Mouse (Mus musculus) spleen, adult 2 months (tissue): Measurements from ENCODE around the gene Krtap13-1. TPM values are rescaled to one million over a fixed set of nuclear protein-coding genes. Genes with fewer than 3 reads are reported as not detected.

Experiments
- DNase-seq, 2 experiments: peaks; one replicate each; pipeline versions ENCODE4 v3.0.0 to v3.0.0-alpha.2; 2012 to 2021; ENCODE audit warnings: low spot score in 2 of 2, low read depth in 1 of 2
- H3K27ac ChIP-seq: fragments of 200-500 bp; 2 replicates; pipeline ENCODE4 v1.5.1; 2012; ENCODE audit warnings: low read length, inconsistent platforms; ENCODE audit not compliant: insufficient read depth
- H3K27me3 ChIP-seq: fragments of 200-500 bp; 2 replicates; pipeline ENCODE4 v1.6.1; 2012; ENCODE audit warnings: mild to moderate bottlenecking, moderate library complexity, low read length, inconsistent platforms; ENCODE audit not compliant: control insufficient read depth, insufficient read depth
- H3K36me3 ChIP-seq: fragments of 200-500 bp; 2 replicates; pipeline ENCODE4 v1.6.1; 2012; ENCODE audit warnings: mild to moderate bottlenecking, low read length, inconsistent platforms; ENCODE audit not compliant: control insufficient read depth, insufficient read depth
- H3K4me1 ChIP-seq: fragments of 200-500 bp; 2 replicates; pipeline ENCODE4 v1.6.1; 2011; ENCODE audit warnings: inconsistent platforms; ENCODE audit not compliant: control insufficient read depth, insufficient read depth, insufficient read length
- H3K4me3 ChIP-seq: fragments of 200-500 bp; 2 replicates; pipeline ENCODE4 v1.5.1; 2011; ENCODE audit warnings: mild to moderate bottlenecking, inconsistent platforms; ENCODE audit not compliant: insufficient read depth, insufficient read length; ENCODE audit errors: extremely low read depth
- CTCF ChIP-seq: fragments of 200-500 bp; IDR thresholded peaks from 2 replicates; pipeline ENCODE4 v1.5.1; 2011; ENCODE audit warnings: mild to moderate bottlenecking, inconsistent platforms; ENCODE audit not compliant: insufficient read depth, insufficient read length, insufficient replicate concordance; ENCODE audit errors: extremely low read depth
- POLR2A ChIP-seq: fragments of 200-500 bp; IDR thresholded peaks from 2 replicates; pipeline ENCODE4 v1.6.1; 2011; ENCODE audit warnings: low read depth, low read length, inconsistent platforms
- WGBS: fragments of 180-500 bp; shearing (Covaris S2); methylation state at CpG from one replicate; pipeline ENCODE4 v1.1.7; 2018; 5-methylcytosine and 5-hydroxymethylcytosine counted together
- polyA plus RNA-seq: library from polyadenylated mRNA; depleted of rRNA; stranded (reverse); fragments of >200 nt; gene quantifications from 2 replicates; pipeline ENCODE4 v1.2.3, GENCODE M21; 2012; rRNA removed

Krtap13-1 gene
- polyA plus RNA-seq: not detected in 2 replicates

DNA sequence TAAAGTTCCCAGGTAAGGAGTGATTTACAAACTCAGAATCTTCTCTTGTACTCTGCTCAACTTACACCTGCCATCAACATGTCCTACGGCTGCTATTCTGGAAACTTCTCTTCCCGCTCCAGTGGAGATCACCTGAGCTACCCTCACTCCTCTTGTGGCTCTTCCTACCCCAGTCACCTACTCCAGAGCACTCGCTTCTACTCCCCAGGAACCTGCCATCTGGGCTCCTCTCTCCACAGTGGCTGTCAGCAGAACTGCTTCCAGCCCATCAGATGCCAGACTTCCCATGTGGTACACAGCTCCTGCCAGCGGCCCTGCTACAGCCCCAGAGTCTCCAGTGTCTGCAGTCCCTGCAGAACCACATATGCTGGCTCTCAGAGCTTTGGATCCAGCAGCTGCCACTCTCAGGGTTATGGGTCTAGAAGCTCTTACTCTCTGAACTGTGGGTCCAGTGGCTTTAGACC, at the start of gene Krtap13-1:
TSS of gene Krtap13-1 (plus strand) at position 51 of the 464 bp plus-strand sequence.
- H3K4me3 ChIP-seq: no peak within 1 kb of the TSS
- no peak within 1 kb of the TSS for H3K27ac ChIP-seq
- TF ChIP-seq CTCF (no peak), POLR2A (no peak)
- DNase-seq: no peak
- 78% methylated on average over 4 of the region's 4 CpGs for WGBS
- no peaks in the 10 kb centered on the region for H3K27me3 ChIP-seq
- no peaks in the 10 kb centered on the region for H3K4me1 ChIP-seq
- H3K36me3 ChIP-seq: no peaks in the 10 kb centered on the region

DNA sequence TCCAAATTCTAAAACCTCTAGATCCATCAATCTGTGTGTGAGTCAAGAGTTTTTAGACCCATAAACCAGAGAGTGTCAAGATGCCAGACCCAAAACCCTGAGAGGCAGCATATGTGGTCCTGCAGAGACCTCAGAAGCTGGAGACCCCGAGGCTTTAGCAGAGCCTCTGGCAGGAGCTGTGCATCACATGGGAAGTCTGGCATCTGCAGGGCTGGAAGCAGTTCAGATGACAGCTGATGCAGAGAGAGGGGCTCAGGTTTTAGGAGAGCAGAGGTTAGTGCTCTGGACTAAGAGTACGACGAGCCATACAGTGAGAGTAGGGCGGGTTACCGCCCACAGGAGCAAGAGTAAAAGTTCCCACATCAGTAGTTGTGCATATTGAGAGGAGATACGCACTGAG, 49.6 kb upstream of the Krtap13-1 start:
- H3K27me3 ChIP-seq: no peaks in the 10 kb centered on the region
- no peaks in the 10 kb centered on the region for H3K4me1 ChIP-seq
- TF ChIP-seq CTCF (no peak), POLR2A (no peak)
- H3K36me3 ChIP-seq: no peaks in the 10 kb centered on the region
- no peak overlapping the region for H3K4me3 ChIP-seq
- no peak for DNase-seq
- WGBS: 83% methylated on average over 6 of the region's 6 CpGs
- no peak overlapping the region for H3K27ac ChIP-seq

DNA sequence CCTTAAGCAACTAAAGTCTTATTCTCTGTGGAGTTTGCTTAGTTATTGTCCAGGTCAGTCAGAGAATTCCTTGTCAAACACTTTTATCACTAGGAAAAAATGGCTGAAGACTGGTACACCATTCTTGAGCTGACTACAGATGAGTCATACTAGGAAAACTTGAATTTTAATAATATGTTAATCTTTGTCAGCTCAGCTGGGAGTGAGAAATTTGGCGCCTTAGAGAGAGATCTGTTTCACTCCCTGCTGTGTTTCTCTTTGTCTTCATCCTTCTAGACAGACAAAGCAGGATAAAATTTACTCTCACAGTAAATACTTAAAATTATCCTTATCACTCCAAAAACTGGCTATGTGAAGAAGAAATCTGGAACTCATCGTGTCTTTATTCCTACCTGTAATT, 47.4 kb upstream of the Krtap13-1 start:
- Histone ChIP-seq H3K27ac (no peak overlapping the region), H3K4me1 (no peaks in the 10 kb centered on the region), H3K4me3 (no peak overlapping the region), H3K27me3 (no peaks in the 10 kb centered on the region), H3K36me3 (no peaks in the 10 kb centered on the region)
- no peak for TF ChIP-seq CTCF
- TF ChIP-seq POLR2A: no peak
- 73% methylated on average over 2 of the region's 2 CpGs for WGBS
- DNase-seq: no peak

DNA sequence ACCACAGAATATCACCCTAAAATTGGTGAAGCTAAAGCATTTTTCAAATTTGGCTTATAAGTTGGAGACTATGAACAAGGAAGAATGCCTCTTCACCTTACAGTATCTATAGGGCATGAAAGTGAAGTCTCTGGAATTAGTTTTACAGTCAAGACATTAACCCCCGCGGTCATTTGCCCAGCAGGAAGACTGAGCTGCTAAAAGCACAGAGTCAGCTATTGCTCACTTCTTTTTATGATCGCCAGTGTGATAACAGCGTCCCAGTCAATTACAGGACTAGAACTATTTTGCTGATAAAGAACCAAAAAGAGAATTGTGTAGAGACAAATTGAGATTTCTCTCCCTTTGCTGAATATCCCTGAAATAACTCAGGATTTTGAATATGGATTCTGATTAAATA, 32.4 kb upstream of the Krtap13-1 start:
- H3K4me3 ChIP-seq: no peak overlapping the region
- H3K27ac ChIP-seq: no peak overlapping the region
- no peaks in the 10 kb centered on the region; the same call in 1 of the 2 replicates for H3K4me1 ChIP-seq
- DNase-seq: no peak
- WGBS: 78% methylated on average over 4 of the region's 4 CpGs
- no peaks in the 10 kb centered on the region for H3K36me3 ChIP-seq
- no peak for TF ChIP-seq CTCF
- no peak for TF ChIP-seq POLR2A
- no peaks in the 10 kb centered on the region for H3K27me3 ChIP-seq

DNA sequence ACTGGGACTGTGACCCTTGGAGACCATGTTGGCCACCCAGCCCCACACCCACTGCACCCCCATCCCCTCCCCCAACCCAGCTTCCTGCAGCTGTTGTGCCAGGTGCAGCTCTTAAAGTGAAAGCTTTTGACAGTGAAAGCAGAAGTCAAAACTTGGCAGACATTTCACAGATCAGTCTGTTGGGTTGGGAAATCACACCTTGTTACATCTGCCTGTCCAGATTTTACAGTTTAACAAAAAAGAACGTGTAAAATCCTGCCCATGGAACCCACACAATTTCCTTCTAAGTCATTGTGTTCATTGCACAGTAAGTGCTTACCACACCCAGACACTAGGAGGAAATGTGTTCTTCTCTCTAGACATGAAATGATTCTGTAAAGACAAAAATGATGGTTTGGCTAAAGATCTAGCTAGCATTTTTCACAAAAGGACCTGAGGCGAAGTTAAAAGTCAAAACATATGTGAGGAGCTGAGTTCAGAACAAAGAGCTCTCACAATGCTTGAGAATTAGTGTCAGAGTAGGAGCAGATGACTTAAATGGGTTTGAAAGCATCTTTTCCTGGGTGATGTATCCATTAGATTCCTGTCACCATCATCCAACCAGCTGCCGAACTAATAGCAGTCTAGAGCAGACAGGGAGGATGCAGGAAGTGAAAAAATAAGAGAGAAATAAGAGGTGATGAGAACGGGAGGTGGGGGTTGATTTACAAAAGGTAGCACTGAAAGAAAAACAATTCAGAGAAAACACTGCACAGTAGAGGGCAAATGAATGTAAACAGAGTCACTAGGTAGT, 27.4 kb upstream of the Krtap13-1 start:
- no peaks in the 10 kb centered on the region for H3K27me3 ChIP-seq
- TF ChIP-seq POLR2A (no peak), CTCF (no peak)
- H3K4me1 ChIP-seq: peaks cover 6% of the 10 kb centered on the region
- H3K27ac ChIP-seq: peak overlapping the region; percentile 57; the same call in 1 of the 2 replicates
- no peak overlapping the region for H3K4me3 ChIP-seq
- 29% methylated on average over 4 of the region's 4 CpGs for WGBS
- H3K36me3 ChIP-seq: no peaks in the 10 kb centered on the region
- peak; percentile 14 to 56 for DNase-seq

DNA sequence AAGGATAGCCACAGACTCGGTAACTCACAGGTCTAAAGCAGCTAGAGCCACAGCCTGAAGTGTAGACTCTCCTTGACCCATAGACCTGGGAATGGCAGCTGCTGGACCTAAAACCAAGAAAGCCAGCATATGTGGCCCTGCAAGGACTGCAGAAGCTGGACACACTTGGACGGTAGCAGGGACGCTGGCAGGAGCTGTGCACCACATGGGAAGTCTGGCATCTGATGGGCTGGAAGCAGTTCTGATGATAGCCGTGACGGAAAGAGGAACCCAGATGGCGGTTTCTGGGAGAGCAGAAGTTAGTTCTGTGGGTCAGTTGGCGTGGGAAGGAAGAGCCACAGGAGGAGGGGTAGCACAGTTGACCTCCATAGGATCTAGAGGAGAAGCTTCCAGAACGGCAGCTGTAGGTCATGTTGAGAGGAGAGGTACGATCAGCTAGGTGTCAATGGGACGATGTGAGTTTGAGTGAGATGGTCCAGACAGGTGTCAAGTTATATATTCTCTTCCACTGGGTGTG, 21.1 kb upstream of the Krtap13-1 start, which contains the start of gene 2310061N02Rik:
TSS of gene 2310061N02Rik (minus strand) at position 467 of the 517 bp plus-strand sequence.
- TF ChIP-seq POLR2A (no peak), CTCF (no peak)
- H3K4me3 ChIP-seq: no peak within 1 kb of the TSS
- H3K36me3 ChIP-seq: no peaks in the 10 kb centered on the region
- H3K27ac ChIP-seq: no peak within 1 kb of the TSS
- 79% methylated on average over 10 of the region's 10 CpGs for WGBS
- no peaks in the 10 kb centered on the region for H3K27me3 ChIP-seq
- no peaks in the 10 kb centered on the region for H3K4me1 ChIP-seq
- DNase-seq: no peak

DNA sequence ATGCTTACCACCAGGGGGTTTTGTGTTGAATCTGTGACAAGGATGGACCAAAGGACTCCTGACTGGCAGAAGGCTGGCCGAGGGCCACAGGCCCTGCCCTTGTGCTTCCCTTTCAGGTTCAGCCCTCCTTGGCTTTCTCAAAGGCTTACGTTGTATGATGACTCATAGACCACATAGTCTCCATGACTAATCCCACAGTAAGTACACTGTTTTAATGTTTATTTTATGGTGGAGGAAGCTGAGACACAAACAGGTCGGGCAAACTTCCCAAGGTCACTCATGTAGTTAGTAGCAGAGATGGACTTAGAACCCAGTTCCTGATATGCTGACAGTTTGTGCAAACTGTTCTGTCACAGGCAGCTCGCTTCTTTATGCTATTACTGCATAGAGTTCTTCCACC, 17.9 kb upstream of the Krtap13-1 start:
- H3K4me1 ChIP-seq: no peaks in the 10 kb centered on the region
- TF ChIP-seq POLR2A (no peak), CTCF (no peak)
- H3K27ac ChIP-seq: no peak overlapping the region
- WGBS: 69% methylated on average over 4 of the region's 4 CpGs
- no peaks in the 10 kb centered on the region for H3K36me3 ChIP-seq
- no peak for DNase-seq
- no peaks in the 10 kb centered on the region for H3K27me3 ChIP-seq
- H3K4me3 ChIP-seq: no peak overlapping the region
